Mouse (Mus musculus) CH12.LX (cell line): ENCODE data around the gene Fmn2. TPM values are rescaled to one million over a fixed set of nuclear protein-coding genes. Genes with fewer than 3 reads are reported as not detected.

Experiments used
- DNase-seq: peaks from one replicate; pipeline ENCODE4 v3.0.0-alpha.2; 2013; ENCODE audit errors: extremely low read depth
- H3K27ac ChIP-seq: 2 replicates; pipeline ENCODE4 v1.5.1; 2012; ENCODE audit warnings: low read depth, mild to moderate bottlenecking, control low read depth, moderate library complexity; ENCODE audit not compliant: insufficient read depth
- H3K27me3 ChIP-seq: replicated peaks from 2 replicates; pipeline ENCODE3; 2012; ENCODE audit warnings: inconsistent platforms
- H3K36me3 ChIP-seq, 2 experiments: replicated peaks in 1 of 2; 2 replicates each; pipeline versions ENCODE3 to v1.6.1; 2012; ENCODE audit warnings: inconsistent platforms in 1 of 2, low read length in 1 of 2, mild to moderate bottlenecking in 1 of 2, mixed read lengths in 1 of 2, moderate library complexity in 1 of 2; ENCODE audit not compliant: control insufficient read depth in 1 of 2, insufficient read depth in 1 of 2
- H3K4me1 ChIP-seq, 2 experiments: 2 replicates each; pipeline ENCODE4 v1.6.1; 2012; ENCODE audit warnings: inconsistent platforms in 1 of 2, moderate library complexity in 1 of 2; ENCODE audit not compliant: insufficient read depth in 2 of 2, control insufficient read depth in 1 of 2
- H3K4me2 ChIP-seq: 2 replicates; pipeline ENCODE4 v1.6.1; 2012; ENCODE audit warnings: low read depth, mild to moderate bottlenecking, control low read depth; ENCODE audit not compliant: poor library complexity, insufficient read depth, severe bottlenecking
- H3K4me3 ChIP-seq, 3 experiments: fragments of 150-350 bp in 1 of 3; sonication (generic) in 1 of 3; replicated peaks in 1 of 3; 2 replicates each; pipeline versions ENCODE3 to v1.5.1; 2011 to 2012; ENCODE audit warnings: low read depth in 2 of 3, low read length in 2 of 3, mild to moderate bottlenecking in 2 of 3, moderate library complexity in 2 of 3, control low read depth in 1 of 3, improper control_type of control experiment in 1 of 3, inconsistent platforms in 1 of 3, mixed read lengths in 1 of 3; ENCODE audit not compliant: poor library complexity in 1 of 3
- H3K79me2 ChIP-seq: replicated peaks from 2 replicates; pipeline ENCODE4 v1.6.1; 2012; ENCODE audit warnings: mild to moderate bottlenecking, moderate library complexity; ENCODE audit not compliant: control insufficient read depth, poor library complexity, insufficient read depth, severe bottlenecking; ENCODE audit errors: extremely low read depth
- H3K9ac ChIP-seq: 2 replicates; pipeline ENCODE4 v1.6.1; 2012; ENCODE audit warnings: low read depth, mild to moderate bottlenecking, control low read depth, moderate library complexity; ENCODE audit not compliant: insufficient read depth
- H3K9me3 ChIP-seq: replicated peaks from 2 replicates; pipeline ENCODE3; 2012; ENCODE audit warnings: low read length, inconsistent platforms, mixed read lengths
- BHLHE40 ChIP-seq: IDR thresholded peaks from 2 replicates; pipeline ENCODE4 v1.6.1; 2011; ENCODE audit warnings: mild to moderate bottlenecking, low read depth, low read length, improper control_type of control experiment
- CHD1 ChIP-seq: IDR thresholded peaks from 2 replicates; pipeline ENCODE4 v1.6.1; 2012; ENCODE audit warnings: low read depth, low read length, improper control_type of control experiment, inconsistent platforms
- CTCF ChIP-seq, 2 experiments: IDR thresholded peaks in 1 of 2; conservative IDR thresholded peaks in 1 of 2; 2 replicates each; pipeline ENCODE4 v1.5.1; 2011 to 2012; ENCODE audit warnings: low read depth in 2 of 2, low read length in 2 of 2, improper control_type of control experiment in 1 of 2, inconsistent platforms in 1 of 2, mild to moderate bottlenecking in 1 of 2, moderate library complexity in 1 of 2
- E2F4 ChIP-seq: IDR thresholded peaks from 2 replicates; pipeline ENCODE4 v1.6.1; 2011; ENCODE audit warnings: low read depth, low read length, improper control_type of control experiment; ENCODE audit not compliant: insufficient replicate concordance
- ETS1 ChIP-seq: conservative IDR thresholded peaks from 2 replicates; pipeline ENCODE4 v1.6.1; 2012; ENCODE audit warnings: low read depth, mild to moderate bottlenecking, inconsistent platforms, low read length, improper control_type of control experiment, moderate library complexity
- GABPA ChIP-seq: IDR thresholded peaks from 2 replicates; pipeline ENCODE4 v1.6.1; 2012; ENCODE audit warnings: low read depth, low read length, improper control_type of control experiment, inconsistent platforms; ENCODE audit not compliant: insufficient replicate concordance
- HCFC1 ChIP-seq: IDR thresholded peaks from 2 replicates; pipeline ENCODE4 v1.6.1; 2012; ENCODE audit warnings: low read depth, mild to moderate bottlenecking, inconsistent platforms, low read length, improper control_type of control experiment
- KAT2A ChIP-seq: IDR thresholded peaks from 2 replicates; pipeline ENCODE4 v1.6.1; 2012; ENCODE audit warnings: low read length, improper control_type of control experiment, inconsistent platforms; ENCODE audit not compliant: insufficient replicate concordance
- MAFK ChIP-seq: IDR thresholded peaks from 2 replicates; pipeline ENCODE4 v1.6.1; 2011; ENCODE audit warnings: low read length, improper control_type of control experiment; ENCODE audit not compliant: insufficient replicate concordance
- MAX ChIP-seq: IDR thresholded peaks from 2 replicates; pipeline ENCODE4 v1.6.1; 2011; ENCODE audit warnings: low read length, improper control_type of control experiment
- MEF2A ChIP-seq: IDR thresholded peaks from 2 replicates; pipeline ENCODE4 v1.6.1; 2014; ENCODE audit warnings: low read depth, mild to moderate bottlenecking, inconsistent platforms, low read length, improper control_type of control experiment, borderline replicate concordance
- MXI1 ChIP-seq: IDR thresholded peaks from 2 replicates; pipeline ENCODE4 v1.6.1; 2011; ENCODE audit warnings: mild to moderate bottlenecking, low read depth, low read length, improper control_type of control experiment
- MYC ChIP-seq: IDR thresholded peaks from 2 replicates; pipeline ENCODE4 v1.6.1; 2011; ENCODE audit warnings: low read depth, mild to moderate bottlenecking, improper control_type of control experiment, low read length
- NELFE ChIP-seq: IDR thresholded peaks from 2 replicates; pipeline ENCODE4 v1.6.1; 2011; ENCODE audit warnings: low read depth, low read length, improper control_type of control experiment
- NRF1 ChIP-seq: IDR thresholded peaks from 2 replicates; pipeline ENCODE4 v1.6.1; 2014; ENCODE audit warnings: low read depth, mild to moderate bottlenecking, inconsistent platforms, low read length, improper control_type of control experiment, moderate library complexity
- PAX5 ChIP-seq: IDR thresholded peaks from 2 replicates; pipeline ENCODE4 v1.6.1; 2012; ENCODE audit warnings: low read length, inconsistent platforms, mixed read lengths
- POLR2AphosphoS2 ChIP-seq: IDR thresholded peaks from 2 replicates; pipeline ENCODE4 v1.6.1; 2011; ENCODE audit warnings: low read depth, low read length, improper control_type of control experiment
- RAD21 ChIP-seq: IDR thresholded peaks from 2 replicates; pipeline ENCODE4 v1.6.1; 2011; ENCODE audit warnings: low read depth, mild to moderate bottlenecking, low read length, improper control_type of control experiment, moderate library complexity
- RCOR1 ChIP-seq: conservative IDR thresholded peaks from 2 replicates; pipeline ENCODE4 v1.6.1; 2012; ENCODE audit warnings: low read depth, mild to moderate bottlenecking, inconsistent platforms, low read length, improper control_type of control experiment
- SIN3A ChIP-seq: IDR thresholded peaks from 2 replicates; pipeline ENCODE4 v1.6.1; 2012; ENCODE audit warnings: low read length, improper control_type of control experiment, inconsistent platforms
- TBP ChIP-seq: conservative IDR thresholded peaks from 2 replicates; pipeline ENCODE4 v1.6.1; 2011; ENCODE audit warnings: low read depth, low read length, improper control_type of control experiment
- TCF12 ChIP-seq: IDR thresholded peaks from 2 replicates; pipeline ENCODE4 v1.6.1; 2014; ENCODE audit warnings: low read depth, mild to moderate bottlenecking, inconsistent platforms, low read length, improper control_type of control experiment
- UBTF ChIP-seq: IDR thresholded peaks from 2 replicates; pipeline ENCODE4 v1.6.1; 2012; ENCODE audit warnings: low read depth, mild to moderate bottlenecking, inconsistent platforms, low read length, improper control_type of control experiment, moderate library complexity
- USF2 ChIP-seq: conservative IDR thresholded peaks from 2 replicates; pipeline ENCODE4 v1.6.1; 2011; ENCODE audit warnings: low read depth, low read length, improper control_type of control experiment
- ZKSCAN1 ChIP-seq: IDR thresholded peaks from 2 replicates; pipeline ENCODE4 v1.6.1; 2012; ENCODE audit warnings: low read depth, inconsistent platforms, low read length, improper control_type of control experiment, borderline replicate concordance
- ZMIZ1 ChIP-seq: IDR thresholded peaks from 2 replicates; pipeline ENCODE4 v1.6.1; 2012; ENCODE audit warnings: low read depth, mild to moderate bottlenecking, inconsistent platforms, low read length, improper control_type of control experiment
- ZNF384 ChIP-seq: IDR thresholded peaks from 2 replicates; pipeline ENCODE4 v1.6.1; 2012; ENCODE audit warnings: low read depth, low read length, improper control_type of control experiment, inconsistent platforms
- dilution Hi-C: fragments of 300-500 bp; cut with MboI; formaldehyde crosslinking; loops from 2 replicates; pipeline ENCODE4 v1.14.3; 2020; ENCODE audit warnings: low sequenced_read_pairs; ENCODE audit not compliant: extremely low pct_unique_long_range_greater_than_20kb, extremely low pct_ligation_motif_present
- in situ Hi-C: fragments of 300-500 bp; cut with MboI; formaldehyde crosslinking; loops from 3 replicates; pipeline ENCODE4 v1.14.3; 2019; ENCODE audit warnings: low sequenced_read_pairs, low pct_ligation_motif_present, low pct_unique_long_range_greater_than_20kb, mixed read lengths
- polyA plus RNA-seq: library from polyadenylated mRNA; unstranded; fragments of >175 nt; gene quantifications from 2 replicates; pipeline ENCODE4 v1.2.1, GENCODE M21; 2012; ENCODE audit warnings: low read depth; ENCODE audit not compliant: insufficient read length
- total RNA-seq, 2 experiments: library from RNA; depleted of rRNA; stranded (reverse); fragments of 300-350 nt in 1 of 2; fragments of >200 nt in 1 of 2; gene quantifications; 2 replicates each; pipeline ENCODE4 v1.2.3; 2012 to 2014

Fmn2 gene
- total and polyA plus RNA-seq, 3 experiments: 0.25 to 1.6 (median 0.51) TPM

DNA sequence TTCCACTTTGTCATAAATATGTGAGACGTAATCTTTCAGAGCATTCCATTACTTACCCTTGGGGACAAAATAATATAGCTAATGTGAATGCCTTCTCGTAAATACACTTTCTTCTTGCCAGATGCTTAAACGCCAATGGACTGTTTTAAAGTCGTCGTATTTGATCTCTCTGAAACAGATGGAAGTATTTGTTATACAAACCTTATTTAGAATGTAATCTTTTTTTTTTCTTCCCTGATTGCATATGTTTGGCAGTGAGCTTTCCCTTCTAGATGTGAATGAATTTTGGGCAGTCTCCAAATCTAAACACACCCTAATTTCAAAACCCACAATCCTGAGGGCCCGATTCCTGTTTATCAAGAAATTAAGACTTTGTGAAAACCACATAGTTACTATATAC, 173.7 kb downstream of the Fmn2 start:
- TF ChIP-seq POLR2AphosphoS2: no peak
- no peak for TF ChIP-seq HCFC1
- no peak for TF ChIP-seq NRF1
- no peak for TF ChIP-seq CTCF (conservative IDR thresholded peaks at IDR 0.05 in 1 of 2, IDR thresholded peaks at IDR 0.05 in 1 of 2; ENCODE audit: low read depth in 2 of 2, low read length in 2 of 2)
- TF ChIP-seq MAFK: no peak
- no peak for TF ChIP-seq MXI1
- no peak for TF ChIP-seq GABPA
- no peak for TF ChIP-seq UBTF
- TF ChIP-seq PAX5: no peak
- TF ChIP-seq RAD21: no peak
- TF ChIP-seq BHLHE40: no peak
- TF ChIP-seq TBP: no peak
- TF ChIP-seq ZKSCAN1: no peak
- TF ChIP-seq MAX: no peak
- TF ChIP-seq MEF2A: no peak
- TF ChIP-seq, all 38 proteins: peak for 0
- in situ Hi-C loops: no loop called here

GRCm38 (mm10) chr1:174676187-174676586, 174.6 kb downstream of the Fmn2 start:
- Histone ChIP-seq H3K4me2 (no peak overlapping the region), H3K79me2 (no peaks in the 10 kb centered on the region), H3K4me3 (no peak overlapping the region), H3K4me1 (0 out of 4 replicates have a peak, but pooled peaks cover 0 to 3% of the 10 kb centered on the region in 2 experiments), H3K27ac (no peak overlapping the region), H3K36me3 (no peaks in the 10 kb centered on the region), H3K9me3 (no peaks in the 10 kb centered on the region), H3K27me3 (no peaks in the 10 kb centered on the region), H3K9ac (no peak overlapping the region)
- TF ChIP-seq RCOR1 (no peak), MAFK (no peak), TBP (no peak), SIN3A (no peak), ZMIZ1 (no peak), RAD21 (no peak), TCF12 (no peak), BHLHE40 (no peak), ZNF384 (no peak), GABPA (no peak), KAT2A (no peak), ETS1 (no peak), MYC (no peak), UBTF (no peak), E2F4 (no peak), USF2 (no peak), CHD1 (no peak), NELFE (no peak)
- in situ Hi-C loops (no loop called here), dilution Hi-C loops (no loop called here)
- no peak for DNase-seq

More for the DNA sequence above, 173.7 kb downstream of the Fmn2 start:
- Histone ChIP-seq H3K36me3 (no peaks in the 10 kb centered on the region), H3K79me2 (no peaks in the 10 kb centered on the region), H3K27me3 (no peaks in the 10 kb centered on the region), H3K4me2 (no peak overlapping the region), H3K4me3 (no peak overlapping the region), H3K4me1 (0 out of 4 replicates have a peak, but pooled peaks cover 0 to 3% of the 10 kb centered on the region in 2 experiments), H3K9me3 (no peaks in the 10 kb centered on the region), H3K27ac (no peak overlapping the region), H3K9ac (no peak overlapping the region)
- dilution Hi-C loops: no loop called here
- DNase-seq: no peak
